Mouse (Mus musculus): ENCODE results near the gene Prok1.

The Prok1 gene

GRCm38 (mm10) chr3:107239607-107240006 lies at the start of gene Prok1:
Gene Prok1 (minus strand): TSS chr3:107239707.
- no peak for ATAC-seq (ENCODE audit: insufficient number of reproducible peaks, low FRiP score, low TSS enrichment)

GRCm38 (mm10) chr3:107287346-107287745 lies 47.8 kb upstream of the Prok1 start:
- ATAC-seq (ENCODE audit: insufficient number of reproducible peaks, low FRiP score, low TSS enrichment), result no peak

- ATAC-seq (ENCODE audit: insufficient number of reproducible peaks, low FRiP score, low TSS enrichment), result no peak
Measured at GRCm38 (mm10) chr3:107286123-107286522, 46.6 kb upstream of the Prok1 start.

GRCm38 (mm10) chr3:107278479-107279269 lies 39.2 kb upstream of the Prok1 start, which contains the start of gene Lamtor5:
Gene Lamtor5 (plus strand): TSS chr3:107278858.
- ATAC-seq (ENCODE audit: insufficient number of reproducible peaks, low FRiP score, low TSS enrichment), result peak; percentile 85

GRCm38 (mm10) chr3:107276626-107277025 lies 37.1 kb upstream of the Prok1 start:
- ATAC-seq (ENCODE audit: insufficient number of reproducible peaks, low FRiP score, low TSS enrichment), result no peak

- no peak for ATAC-seq (ENCODE audit: insufficient number of reproducible peaks, low FRiP score, low TSS enrichment)
Measured at GRCm38 (mm10) chr3:107275996-107276395, 36.5 kb upstream of the Prok1 start.

- no peak for ATAC-seq (ENCODE audit: insufficient number of reproducible peaks, low FRiP score, low TSS enrichment)
Measured at GRCm38 (mm10) chr3:107275351-107275750, 35.8 kb upstream of the Prok1 start.

- 0 out of 2 replicates have a peak, but pooled peaks have one; percentile 63 for ATAC-seq (ENCODE audit: insufficient number of reproducible peaks, low FRiP score, low TSS enrichment)
Measured at GRCm38 (mm10) chr3:107273820-107274219, 34.3 kb upstream of the Prok1 start.

GRCm38 (mm10) chr3:107272433-107272832 lies 32.9 kb upstream of the Prok1 start:
- no peak for ATAC-seq (ENCODE audit: insufficient number of reproducible peaks, low FRiP score, low TSS enrichment)

- ATAC-seq (ENCODE audit: insufficient number of reproducible peaks, low FRiP score, low TSS enrichment), result no peak
Measured at GRCm38 (mm10) chr3:107266814-107267345, 27.4 kb upstream of the Prok1 start.

- ATAC-seq (ENCODE audit: insufficient number of reproducible peaks, low FRiP score, low TSS enrichment), result no peak
Measured at GRCm38 (mm10) chr3:107261851-107262165, 22.3 kb upstream of the Prok1 start.

GRCm38 (mm10) chr3:107260956-107261850 lies 21.7 kb upstream of the Prok1 start:
- no peak; the same call in 1 of the 2 replicates for ATAC-seq (ENCODE audit: insufficient number of reproducible peaks, low FRiP score, low TSS enrichment)

GRCm38 (mm10) chr3:107257924-107258323 lies 18.4 kb upstream of the Prok1 start:
- ATAC-seq (ENCODE audit: insufficient number of reproducible peaks, low FRiP score, low TSS enrichment), result no peak

- no peak for ATAC-seq (ENCODE audit: insufficient number of reproducible peaks, low FRiP score, low TSS enrichment)
Measured at GRCm38 (mm10) chr3:107256724-107257123, 17.2 kb upstream of the Prok1 start.

- no peak for ATAC-seq (ENCODE audit: insufficient number of reproducible peaks, low FRiP score, low TSS enrichment)
Measured at GRCm38 (mm10) chr3:107255992-107256391, 16.5 kb upstream of the Prok1 start.

GRCm38 (mm10) chr3:107253925-107254324 lies 14.4 kb upstream of the Prok1 start:
- no peak for ATAC-seq (ENCODE audit: insufficient number of reproducible peaks, low FRiP score, low TSS enrichment)

GRCm38 (mm10) chr3:107252035-107252434 lies 12.5 kb upstream of the Prok1 start:
- no peak for ATAC-seq (ENCODE audit: insufficient number of reproducible peaks, low FRiP score, low TSS enrichment)

GRCm38 (mm10) chr3:107250320-107250719 lies 10.8 kb upstream of the Prok1 start:
- ATAC-seq (ENCODE audit: insufficient number of reproducible peaks, low FRiP score, low TSS enrichment), result no peak

GRCm38 (mm10) chr3:107249042-107249441 lies 9.5 kb upstream of the Prok1 start:
- ATAC-seq (ENCODE audit: insufficient number of reproducible peaks, low FRiP score, low TSS enrichment), result no peak

GRCm38 (mm10) chr3:107246876-107247275 lies 7.4 kb upstream of the Prok1 start:
- ATAC-seq (ENCODE audit: insufficient number of reproducible peaks, low FRiP score, low TSS enrichment), result no peak

Measured in cerebellum, adult (tissue).